Mouse (Mus musculus): ENCODE data around the gene Pfkp.
A peak's percentile ranks its signal among the peaks of the same experiment; 100 is the strongest.

Gene Pfkp

GRCm38 (mm10) chr13:6648669-6649233 lies at the start of gene Pfkp:
Pfkp (minus strand) TSS chr13:6648777.
- DNase-seq (ENCODE audit: low spot score in 2 of 2) = peak; percentile 94

GRCm38 (mm10) chr13:6690607-6691006 lies 42.0 kb upstream of the Pfkp start:
- DNase-seq (ENCODE audit: low spot score in 2 of 2) = no peak

GRCm38 (mm10) chr13:6689962-6690361 lies 41.4 kb upstream of the Pfkp start:
- no peak for DNase-seq (ENCODE audit: low spot score in 2 of 2)

GRCm38 (mm10) chr13:6688790-6689433 lies 40.3 kb upstream of the Pfkp start:
- DNase-seq (ENCODE audit: low spot score in 2 of 2) = peak; percentile 43 to 51

- DNase-seq (ENCODE audit: low spot score in 2 of 2) = peak in 1 of 2 experiments; percentile 56
Observed at GRCm38 (mm10) chr13:6666887-6667286, 18.3 kb upstream of the Pfkp start.

GRCm38 (mm10) chr13:6665506-6665905 lies 16.9 kb upstream of the Pfkp start:
- no peak for DNase-seq (ENCODE audit: low spot score in 2 of 2)

- no peak for DNase-seq (ENCODE audit: low spot score in 2 of 2)
Observed at GRCm38 (mm10) chr13:6664216-6664615, 15.6 kb upstream of the Pfkp start.

GRCm38 (mm10) chr13:6659314-6659713 lies 10.7 kb upstream of the Pfkp start:
- DNase-seq (ENCODE audit: low spot score in 2 of 2) = peak; percentile 77 to 85

GRCm38 (mm10) chr13:6657300-6657699 lies 8.7 kb upstream of the Pfkp start:
- peak in 1 of 2 experiments; percentile 52 for DNase-seq (ENCODE audit: low spot score in 2 of 2)

GRCm38 (mm10) chr13:6649542-6649941 lies 965 bp upstream of the Pfkp start:
- DNase-seq (ENCODE audit: low spot score in 2 of 2) = no peak

- DNase-seq (ENCODE audit: low spot score in 2 of 2) = no peak
Observed at GRCm38 (mm10) chr13:6647992-6648668, 447 bp downstream of the Pfkp start.

- DNase-seq (ENCODE audit: low spot score in 2 of 2) = peak; percentile 42 to 62
Observed at GRCm38 (mm10) chr13:6647067-6647991, 1.2 kb downstream of the Pfkp start.

- no peak for DNase-seq (ENCODE audit: low spot score in 2 of 2)
Observed at GRCm38 (mm10) chr13:6646674-6647066, 1.9 kb downstream of the Pfkp start.

GRCm38 (mm10) chr13:6646266-6646665 lies 2.3 kb downstream of the Pfkp start:
- DNase-seq (ENCODE audit: low spot score in 2 of 2) = no peak

- DNase-seq (ENCODE audit: low spot score in 2 of 2) = no peak
Observed at GRCm38 (mm10) chr13:6643968-6644367, 4.6 kb downstream of the Pfkp start.

GRCm38 (mm10) chr13:6643026-6643425 lies 5.6 kb downstream of the Pfkp start:
- DNase-seq (ENCODE audit: low spot score in 2 of 2) = no peak

GRCm38 (mm10) chr13:6642453-6642852 lies 6.1 kb downstream of the Pfkp start:
- no peak for DNase-seq (ENCODE audit: low spot score in 2 of 2)

- no peak for DNase-seq (ENCODE audit: low spot score in 2 of 2)
Observed at GRCm38 (mm10) chr13:6641497-6641896, 7.1 kb downstream of the Pfkp start.

GRCm38 (mm10) chr13:6639507-6640030 lies 9.0 kb downstream of the Pfkp start:
- no peak for DNase-seq (ENCODE audit: low spot score in 2 of 2)

GRCm38 (mm10) chr13:6638976-6639375 lies 9.6 kb downstream of the Pfkp start:
- no peak for DNase-seq (ENCODE audit: low spot score in 2 of 2)

- no peak for DNase-seq (ENCODE audit: low spot score in 2 of 2)
Observed at GRCm38 (mm10) chr13:6638425-6638824, 10.2 kb downstream of the Pfkp start.

All from right cerebral cortex, postnatal 36 days (tissue).